Mouse (Mus musculus): Measurements from ENCODE around the gene Col26a1.

DNA sequence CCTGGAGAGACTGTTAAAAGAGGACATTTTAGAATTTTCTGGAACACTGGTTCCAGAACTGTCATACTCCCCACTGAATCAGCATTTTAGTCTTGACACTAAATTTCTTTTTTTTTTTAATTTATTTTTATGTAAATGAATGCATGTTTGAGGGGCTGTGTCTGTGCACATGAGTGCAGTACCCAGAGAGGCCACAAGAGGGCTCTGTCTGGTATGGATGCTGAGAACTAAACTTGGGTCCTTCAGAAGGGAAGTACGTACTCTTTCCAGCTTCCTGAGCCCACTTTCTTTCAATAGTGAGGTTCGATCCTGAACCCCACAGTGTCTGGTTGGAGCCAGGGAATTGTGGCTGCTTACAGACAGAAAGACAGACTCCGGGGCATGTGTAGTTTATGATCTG, 177.5 kb downstream of the Col26a1 start:
- TF ChIP-seq EP300 (IDR thresholded peaks at IDR 0.05): no peak
- peak; percentile 58 for TF ChIP-seq CTCF (IDR thresholded peaks at IDR 0.05)

Measured in lung, postnatal 0 days (tissue).